Mouse (Mus musculus) adrenal gland (tissue): ENCODE data around the gene Akr1b3.
"Not testable (repeated sequence)": the region's sequence is repeated elsewhere in the genome, so short reads cannot be mapped to it uniquely, and the experiment has no call there.

Source experiments
- intact Hi-C: fragments of 180-260 bp; cut with DNase I; formaldehyde crosslinking; loops from one replicate; pipeline ENCODE4 v1.15.1; 2025
- long read RNA-seq, 2 experiments: library from polyadenylated mRNA; unstranded; transcript quantifications; one replicate each; pipeline ENCODE4 v2.0.0; 2020; ENCODE audit warnings: borderline replicate concordance in 1 of 2; ENCODE audit not compliant: insufficient replicate concordance in 1 of 2

The Akr1b3 gene
- long read RNA-seq, experiment 1, transcript Akr1b3-201 (10 exons, 1,387 nt) = major isoform, 570 of 586 reads
- long read RNA-seq, experiment 1, partial matches to known transcripts = 11 of 586 reads
- long read RNA-seq, experiment 1, other reads (novel, unspliced or antisense) = 3 of 586 reads
- long read RNA-seq, experiment 2, full-length matches to known transcripts = 655 of 681 reads
- long read RNA-seq, experiment 2, partial matches to known transcripts = 18 of 681 reads
- long read RNA-seq, experiment 2, other reads (novel, unspliced or antisense) = 8 of 681 reads

DNA sequence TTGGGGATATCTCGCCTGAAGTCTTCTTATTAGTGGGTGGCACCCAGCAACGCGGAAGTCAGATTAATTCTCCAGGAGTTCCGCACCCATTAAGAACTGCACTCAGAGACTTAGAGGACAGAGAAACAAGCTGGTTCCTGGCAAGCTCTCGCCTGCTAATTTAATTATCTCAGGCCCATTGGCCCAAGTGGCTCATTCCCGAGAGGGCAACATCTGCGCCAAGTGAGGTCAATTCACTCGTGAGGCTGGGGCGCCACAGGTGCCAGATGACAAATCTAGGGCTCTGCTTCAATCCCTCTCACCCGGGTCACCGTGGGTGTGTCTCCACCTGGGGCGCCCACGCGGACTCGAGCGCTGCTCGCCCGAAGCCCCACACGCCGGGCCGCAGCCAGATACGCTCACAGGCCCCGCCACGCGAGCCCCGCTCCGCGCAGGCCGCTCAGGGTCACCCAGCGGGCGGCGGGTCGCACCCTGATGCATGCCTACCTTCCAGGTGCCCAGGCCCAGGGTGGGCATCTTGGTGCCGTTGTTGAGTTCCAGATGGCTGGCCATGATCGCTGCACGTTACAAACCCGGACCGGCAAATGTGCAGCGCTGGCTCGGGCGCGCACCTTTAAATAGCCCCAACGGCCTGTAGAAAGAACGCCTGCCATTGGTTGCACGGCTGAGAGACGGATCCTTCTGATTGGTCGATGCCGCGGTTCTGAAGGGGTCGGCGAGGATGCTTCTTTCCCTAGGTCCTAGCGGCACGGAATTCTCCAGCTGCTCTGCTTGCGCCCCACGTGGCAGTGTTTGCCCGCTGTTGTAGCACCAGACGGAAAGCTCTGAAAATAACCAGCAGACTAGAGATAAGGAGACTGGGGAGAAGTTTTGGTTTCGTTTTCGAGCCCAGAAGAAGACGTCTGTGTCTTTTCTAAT is at the start of gene Akr1b3:
Akr1b3 (minus strand) TSS at position 625 of the 918 bp plus-strand sequence.
- intact Hi-C loops = no loop called here

- intact Hi-C loops = no loop called here
These were observed 47.2 kb upstream of the Akr1b3 start for GRCm38 (mm10) chr6:34364217-34365136.

- intact Hi-C loops = no loop called here
These were observed 38.6 kb upstream of the Akr1b3 start for GRCm38 (mm10) chr6:34355841-34356240.

DNA sequence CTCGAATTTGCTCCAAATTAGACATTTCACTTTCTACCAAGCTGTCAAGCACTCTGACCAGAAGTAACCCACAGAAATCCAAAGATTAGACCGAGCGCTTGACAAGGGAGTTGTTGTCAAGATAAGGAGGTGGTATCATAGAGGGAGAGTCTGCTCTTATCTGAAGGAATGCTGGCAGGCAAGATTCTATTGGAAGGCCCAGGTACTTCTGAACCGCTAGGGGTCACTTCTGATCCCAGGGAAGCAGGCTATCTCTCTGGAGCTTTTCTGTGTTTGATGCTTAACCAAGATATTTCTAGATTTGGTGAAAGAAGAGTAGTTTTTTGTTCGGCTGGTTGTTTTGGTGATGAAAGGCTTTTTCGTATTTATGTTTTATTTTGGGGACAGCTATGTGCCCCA is 38.1 kb upstream of the Akr1b3 start:
- intact Hi-C loops = no loop called here

DNA sequence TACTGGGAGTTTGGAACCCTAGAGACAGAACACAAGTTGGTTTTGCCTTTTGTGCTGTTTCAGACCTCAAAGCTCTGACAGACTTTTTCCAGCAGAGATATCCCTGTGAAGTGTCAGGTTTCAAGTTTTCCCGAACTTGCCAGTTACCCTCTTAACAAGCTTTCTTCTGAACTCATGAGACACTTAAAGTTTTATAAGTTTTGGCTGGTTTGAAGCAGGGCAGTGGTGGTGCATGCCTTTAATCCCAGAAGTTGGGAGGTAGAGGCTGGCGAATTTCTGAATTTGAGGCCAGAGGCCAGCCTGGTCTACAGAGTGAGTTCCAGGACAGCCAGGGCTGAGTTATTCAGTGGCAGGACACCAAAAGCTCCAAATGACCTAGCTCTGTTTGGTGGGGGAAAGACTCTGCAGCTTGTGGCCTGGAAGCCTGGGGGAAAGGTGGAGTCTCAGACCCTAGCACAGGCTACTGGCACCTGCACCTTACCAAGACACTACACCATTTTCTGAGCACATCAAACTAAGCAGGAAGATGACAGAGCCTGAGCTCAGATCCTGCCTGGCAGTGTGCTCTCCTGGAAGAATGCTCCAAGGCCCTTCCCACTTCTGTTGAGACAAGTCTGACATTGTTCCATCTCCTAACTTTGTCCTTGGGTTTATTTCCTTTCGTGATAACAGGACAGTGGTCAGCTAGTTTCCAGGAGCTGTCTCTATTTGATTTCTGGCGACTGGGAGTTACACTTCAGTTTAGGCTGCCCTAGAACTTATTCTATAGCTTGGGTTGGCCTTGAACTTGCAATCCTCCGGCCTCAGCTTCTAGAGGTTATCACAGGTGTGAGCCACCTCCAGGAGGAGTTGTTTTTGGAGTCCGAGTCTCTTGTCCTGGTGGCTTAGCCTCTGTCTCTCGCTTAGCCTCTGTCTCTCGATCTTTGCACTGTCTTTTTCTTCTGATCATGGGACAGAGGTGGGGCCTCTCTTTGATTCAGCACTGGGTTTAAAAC is 37.4 kb upstream of the Akr1b3 start:
- intact Hi-C loops = no loop called here

DNA sequence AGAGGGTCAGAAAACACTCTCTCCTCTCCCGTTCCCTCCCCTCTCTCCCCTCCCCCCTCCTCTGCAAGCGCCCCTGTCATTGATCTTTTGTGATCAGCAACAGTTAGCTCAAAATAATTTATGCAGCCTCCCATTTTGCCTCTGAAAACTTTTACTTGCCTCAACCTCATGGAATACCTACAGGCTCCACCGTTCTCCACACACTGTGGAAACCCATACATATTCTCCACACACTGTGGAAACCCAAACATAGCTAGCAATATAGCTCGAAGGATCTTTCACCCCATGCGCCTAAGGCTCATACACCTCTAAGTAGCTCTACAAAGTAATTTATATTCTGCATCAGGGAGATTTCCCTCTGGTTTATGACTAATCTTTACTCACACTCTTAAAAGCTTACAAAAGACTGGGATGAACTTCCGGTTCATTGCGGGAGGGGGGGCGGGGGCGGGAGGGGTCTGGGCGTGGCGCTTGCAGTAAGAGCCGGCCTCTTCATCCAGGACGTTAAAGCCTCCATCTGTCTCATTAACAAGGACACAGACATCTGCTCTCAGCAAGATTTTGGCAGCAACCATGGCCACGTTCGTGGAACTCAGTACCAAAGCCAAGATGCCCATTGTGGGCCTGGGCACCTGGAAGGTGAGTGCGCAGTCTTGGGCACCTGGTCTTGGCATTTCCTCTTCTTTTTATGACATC is 36.5 kb upstream of the Akr1b3 start, which contains the start of gene Akr1b8:
Akr1b8 (plus strand) TSS at position 462 of the 696 bp plus-strand sequence.
- intact Hi-C loops = no loop called here

- intact Hi-C loops = no loop called here
These were observed 35.1 kb upstream of the Akr1b3 start for GRCm38 (mm10) chr6:34352401-34352800.

DNA sequence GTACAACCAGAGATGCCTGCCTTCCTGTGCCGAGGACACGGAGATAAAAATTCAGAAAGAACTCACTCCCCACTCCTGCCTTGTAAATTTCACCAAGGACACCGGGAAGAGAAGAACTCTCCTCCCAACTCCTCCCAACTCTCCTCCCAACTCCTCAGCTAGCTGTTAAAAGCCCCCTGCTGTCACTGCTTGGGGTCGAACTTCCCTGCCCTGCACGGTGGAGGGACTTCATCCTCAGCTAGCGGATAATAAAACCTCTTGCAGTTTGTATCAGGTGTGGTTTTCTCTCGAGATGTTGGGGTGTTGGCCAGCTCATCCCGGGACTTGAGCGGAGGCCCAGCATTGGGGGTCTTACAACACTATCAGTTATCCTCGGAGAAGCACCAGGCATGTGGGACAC is 34.2 kb upstream of the Akr1b3 start:
- intact Hi-C loops = not testable (repeated sequence)

GRCm38 (mm10) chr6:34350037-34350699 is 32.9 kb upstream of the Akr1b3 start:
- intact Hi-C loops = no loop called here

- intact Hi-C loops = loop anchor here (1.0 kb wide), 1 partner anchor 53 kb away; no protein-coding TSS in a partner anchor
These were observed 29.0 kb upstream of the Akr1b3 start for GRCm38 (mm10) chr6:34346096-34346898.

- intact Hi-C loops = no loop called here
These were observed 27.7 kb upstream of the Akr1b3 start for GRCm38 (mm10) chr6:34344935-34345334.

DNA sequence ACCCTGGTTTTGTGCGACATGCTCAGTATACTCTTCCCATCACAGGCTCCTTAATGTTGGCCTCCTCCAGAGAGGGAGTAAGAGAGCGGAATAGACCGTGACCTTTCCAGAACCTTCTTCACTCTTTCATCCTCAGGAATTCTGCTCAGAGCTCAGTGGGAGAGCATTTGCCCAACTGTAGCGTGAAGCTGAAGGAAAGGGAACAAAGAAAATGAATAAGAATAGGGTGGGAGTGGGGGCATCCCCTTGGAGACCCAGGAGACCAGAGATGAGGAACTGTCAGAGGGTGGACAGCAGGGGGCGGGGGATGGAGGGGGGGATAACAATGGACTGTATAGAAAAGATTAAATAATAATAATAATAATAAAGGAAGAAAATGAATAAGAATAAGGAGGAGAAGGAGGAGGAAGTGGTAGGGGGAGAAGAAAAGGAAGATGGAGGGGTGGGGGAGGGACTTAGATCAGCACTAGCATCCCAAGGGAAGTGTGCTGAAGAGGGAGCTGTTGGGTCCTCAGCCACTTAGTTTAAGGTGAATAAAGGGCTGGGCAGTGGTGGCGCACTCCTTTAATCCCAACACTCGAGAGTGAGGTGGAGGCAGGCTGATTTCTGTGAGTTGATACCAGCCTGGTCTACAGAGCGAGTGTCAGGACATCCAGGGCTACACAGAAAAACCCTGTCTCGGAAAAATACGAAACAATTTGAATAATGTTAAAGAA is 27.0 kb upstream of the Akr1b3 start:
- intact Hi-C loops = no loop called here

GRCm38 (mm10) chr6:34343426-34343825 is 26.1 kb upstream of the Akr1b3 start:
- intact Hi-C loops = no loop called here

GRCm38 (mm10) chr6:34342476-34342875 is 25.2 kb upstream of the Akr1b3 start:
- intact Hi-C loops = no loop called here

- intact Hi-C loops = no loop called here
These were observed 24.7 kb upstream of the Akr1b3 start for GRCm38 (mm10) chr6:34341991-34342390.

- intact Hi-C loops = no loop called here
These were observed 20.5 kb upstream of the Akr1b3 start for GRCm38 (mm10) chr6:34337799-34338198.

DNA sequence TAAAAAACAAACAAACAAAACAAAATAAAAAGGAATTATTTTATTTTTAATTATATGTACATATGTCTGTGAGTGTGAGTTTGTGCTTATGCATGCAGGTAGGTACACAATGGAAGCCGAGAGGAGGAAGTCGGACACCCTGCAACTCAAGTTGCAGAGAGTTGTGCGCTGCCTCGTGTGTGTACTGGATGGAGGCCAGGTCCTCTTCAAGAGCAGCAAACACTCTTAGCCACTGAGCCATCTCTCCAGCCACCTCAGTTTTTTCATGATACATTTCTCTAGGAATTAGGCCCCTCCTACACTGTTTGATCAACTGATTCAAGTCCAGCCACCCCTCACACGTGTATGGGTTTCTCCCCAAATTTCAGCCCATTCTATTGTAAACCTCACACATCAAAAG is 17.4 kb upstream of the Akr1b3 start:
- intact Hi-C loops = no loop called here
